Mouse (Mus musculus) ES-E14 (cell line): ENCODE measurements around the gene Dtd1.

ENCODE experiments used
- CHD2 ChIP-seq: IDR thresholded peaks from 2 replicates; pipeline ENCODE4 v1.6.1; 2014; ENCODE audit warnings: mild to moderate bottlenecking, low read depth, low read length, inconsistent platforms
- MAFK ChIP-seq: IDR thresholded peaks from 2 replicates; pipeline ENCODE4 v1.6.1; 2014; ENCODE audit warnings: mild to moderate bottlenecking, low read depth, low read length, inconsistent platforms; ENCODE audit not compliant: insufficient read depth
- ZC3H11A ChIP-seq: IDR thresholded peaks from 2 replicates; pipeline ENCODE4 v1.6.1; 2012; ENCODE audit warnings: low read depth, mild to moderate bottlenecking, inconsistent platforms, low read length, borderline replicate concordance

DNA sequence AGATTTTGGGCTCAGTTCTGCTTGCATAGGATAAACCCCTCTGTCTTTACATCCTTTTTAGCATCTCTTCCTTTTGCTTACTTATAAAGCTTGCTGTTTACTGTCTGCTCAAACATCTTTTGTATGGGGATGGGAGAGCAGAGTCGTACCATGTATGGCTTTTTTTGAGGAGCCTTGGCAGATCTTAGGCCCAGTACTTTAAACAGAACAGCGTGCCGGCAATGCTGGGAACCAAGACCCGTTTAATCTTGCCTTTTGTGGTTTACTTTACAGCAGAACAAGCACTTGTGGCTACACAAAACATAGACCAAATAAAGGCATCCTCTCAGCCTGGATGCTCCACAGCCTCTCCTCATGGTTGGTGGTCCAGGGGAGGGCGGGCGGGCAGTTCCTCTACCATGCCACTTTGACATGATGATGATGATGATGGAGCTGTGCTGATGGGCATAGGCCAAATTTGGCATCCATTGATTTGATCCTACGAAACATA lies 170.8 kb downstream of the Dtd1 start:
- no peak for TF ChIP-seq CHD2
- no peak for TF ChIP-seq MAFK
- no peak for TF ChIP-seq ZC3H11A
